Mouse (Mus musculus): ENCODE data around the gene Arhgef3.
A peak's percentile ranks its signal among the peaks of the same experiment; 100 is the strongest.
"Not testable (repeated sequence)": the region's sequence is repeated elsewhere in the genome, so short reads cannot be mapped to it uniquely, and the experiment has no call there.

Arhgef3 gene

GRCm38 (mm10) chr14:27199119-27199518 lies 84.4 kb downstream of the Arhgef3 start:
- no peak for DNase-seq

DNA sequence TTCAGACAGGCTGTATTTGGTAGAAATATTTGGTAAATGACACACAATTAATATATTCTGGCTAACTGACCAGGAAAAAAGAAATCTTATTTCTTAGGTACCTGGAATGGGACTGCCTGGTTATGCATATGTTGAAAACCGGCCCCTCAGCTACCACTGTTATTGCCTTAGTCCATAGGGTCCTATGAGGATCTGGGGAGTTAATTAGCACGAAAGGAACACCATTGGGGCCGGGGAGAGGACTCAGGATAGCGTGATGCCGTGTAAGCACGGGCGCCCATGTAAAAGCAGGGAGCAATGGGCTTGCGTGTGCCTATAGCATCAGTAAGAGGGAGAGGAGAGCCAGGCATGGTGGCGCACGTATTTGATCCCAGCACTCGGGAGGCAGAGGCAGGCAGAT lies 85.2 kb downstream of the Arhgef3 start:
- DNase-seq: no peak

DNA sequence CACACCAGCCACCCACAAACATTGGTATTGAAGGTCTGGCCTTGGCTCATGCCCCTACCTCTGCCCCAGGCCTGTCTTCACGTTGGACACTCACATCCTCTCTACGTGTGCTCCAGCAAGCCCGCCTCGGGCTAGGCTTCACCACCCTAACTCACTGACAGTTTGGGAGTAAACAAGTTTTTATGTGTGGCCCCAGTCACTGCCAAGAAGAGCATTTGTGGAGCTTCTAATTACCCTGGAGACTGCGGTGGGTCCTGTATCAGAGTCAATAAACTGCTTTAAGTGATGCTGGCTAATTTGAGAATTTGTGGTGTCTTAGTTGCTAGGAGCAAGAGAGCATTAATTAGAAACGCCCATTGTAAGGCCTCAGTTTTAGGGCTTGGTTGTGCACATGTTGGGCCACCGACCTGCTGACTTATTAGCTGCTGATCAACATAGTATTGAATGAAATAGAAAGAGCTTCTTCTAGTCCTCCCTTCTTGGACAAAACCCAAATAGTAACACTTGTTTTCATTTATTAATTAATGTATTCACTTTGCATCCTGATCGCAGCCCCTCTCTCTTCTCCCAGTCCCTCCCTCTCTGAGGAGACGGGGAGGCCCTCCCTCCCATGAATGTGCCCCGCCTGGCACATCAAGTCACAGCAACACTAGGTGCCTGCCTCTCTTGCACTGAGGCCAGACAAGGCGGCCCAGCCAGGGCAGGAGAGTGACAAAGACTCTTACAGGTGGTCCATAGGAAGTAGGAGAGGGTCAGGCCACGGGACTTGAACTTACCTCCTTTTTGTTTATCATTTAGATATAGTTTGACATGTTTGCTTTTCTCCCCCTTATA lies 86.3 kb downstream of the Arhgef3 start:
- no peak for DNase-seq

DNA sequence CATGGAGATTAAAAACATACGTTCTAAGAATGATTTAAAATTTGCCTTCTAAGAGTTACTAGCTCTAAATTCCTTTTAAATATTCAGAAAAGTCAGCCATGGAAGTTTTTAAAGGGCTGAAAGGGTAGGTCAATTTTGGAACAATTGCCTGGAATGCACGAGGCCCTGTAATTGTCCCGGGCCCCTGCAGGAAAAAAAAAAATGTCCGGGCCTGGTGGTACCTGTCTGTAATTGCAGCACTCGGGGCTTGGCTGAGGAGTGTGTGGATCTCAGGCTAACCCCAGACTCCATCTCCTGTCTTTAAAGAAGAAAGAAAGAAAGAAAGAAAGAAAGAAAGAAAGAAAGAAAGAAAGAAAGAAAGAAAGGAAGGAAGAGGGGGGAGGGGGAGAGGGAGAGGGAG lies 87.1 kb downstream of the Arhgef3 start:
- no peak for DNase-seq

GRCm38 (mm10) chr14:27204704-27205103 lies 90.0 kb downstream of the Arhgef3 start:
- no peak for DNase-seq

DNA sequence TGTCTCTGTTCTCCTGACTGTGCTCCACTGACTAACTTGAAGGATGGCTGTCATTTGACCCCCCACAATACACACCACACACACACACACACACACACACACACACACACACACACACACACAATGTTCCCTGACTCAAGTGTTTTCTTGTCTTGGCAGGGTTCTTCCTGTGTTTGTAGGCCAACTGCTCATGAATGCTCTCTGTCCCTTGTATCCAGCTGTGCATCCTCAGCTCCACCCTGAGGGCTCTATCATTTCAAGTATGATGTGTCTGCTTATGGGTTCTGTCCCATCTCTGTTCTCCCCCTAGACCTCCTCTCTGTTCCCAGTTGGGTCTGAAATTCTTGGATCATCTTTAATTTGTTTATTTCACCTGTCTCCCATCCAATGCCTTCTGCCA lies 91.7 kb downstream of the Arhgef3 start:
- no peak for DNase-seq

GRCm38 (mm10) chr14:27209542-27209941 lies 94.8 kb downstream of the Arhgef3 start:
- no peak for DNase-seq

GRCm38 (mm10) chr14:27210801-27211200 lies 96.1 kb downstream of the Arhgef3 start:
- not testable (repeated sequence) for DNase-seq

DNA sequence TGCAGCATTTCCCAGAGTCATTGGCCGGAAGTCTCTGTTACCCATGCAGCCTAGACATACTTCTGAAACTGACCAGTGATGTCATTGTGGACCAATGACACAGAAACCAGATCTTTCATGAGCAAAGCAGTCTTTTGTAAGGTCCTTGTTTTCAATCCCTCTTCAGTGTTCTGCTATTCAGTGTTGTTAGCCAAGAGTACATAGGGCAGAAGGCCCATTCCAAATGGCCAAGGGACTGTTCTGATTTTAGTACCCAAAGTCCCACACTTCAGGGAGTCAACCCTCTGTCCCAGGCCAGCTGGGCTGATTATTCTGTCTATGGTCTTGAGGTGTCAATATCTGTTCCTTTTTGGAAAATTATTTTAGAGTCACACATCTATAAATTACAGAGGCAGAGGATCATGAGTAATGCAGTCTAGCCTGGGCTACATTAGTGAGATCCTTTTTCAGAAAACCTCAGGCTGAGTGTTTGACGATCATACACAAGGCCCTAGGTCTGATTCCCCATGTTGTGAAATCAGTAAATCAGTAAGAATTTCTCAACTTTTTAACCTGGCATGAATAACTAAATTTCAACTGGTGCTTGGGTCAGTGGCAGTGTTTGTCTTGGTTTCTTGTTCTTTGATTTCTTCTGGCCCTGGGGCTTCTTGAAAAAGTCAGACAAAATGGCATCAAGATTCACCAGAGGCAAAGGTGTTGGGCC lies 97.2 kb downstream of the Arhgef3 start:
- no peak for DNase-seq

- no peak for DNase-seq
These were observed 99.5 kb downstream of the Arhgef3 start for GRCm38 (mm10) chr14:27214232-27214631.

DNA sequence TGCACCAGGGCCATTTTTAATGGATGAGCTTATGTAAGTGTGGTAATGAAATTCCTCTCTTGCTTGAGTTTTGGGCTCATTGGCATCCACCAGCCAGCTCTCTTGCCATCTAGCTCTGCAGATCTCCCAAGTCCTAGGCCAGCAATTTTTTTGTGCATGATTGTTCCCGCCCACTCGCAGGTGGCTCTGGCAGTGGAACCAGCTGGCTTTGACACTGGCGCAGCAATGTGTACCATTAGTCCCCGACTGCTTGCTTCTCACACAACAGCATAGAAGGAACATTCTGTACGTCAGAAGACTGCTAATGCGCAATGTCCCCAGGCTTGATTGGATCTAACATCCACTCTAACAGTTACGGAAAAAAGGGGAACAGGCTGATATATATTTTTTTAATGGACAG lies 105.0 kb downstream of the Arhgef3 start:
- DNase-seq: peak; percentile 71 to 77

- DNase-seq: no peak
These were observed 105.6 kb downstream of the Arhgef3 start for GRCm38 (mm10) chr14:27220297-27220696.

- DNase-seq: no peak
These were observed 109.9 kb downstream of the Arhgef3 start for GRCm38 (mm10) chr14:27224636-27225035.

DNA sequence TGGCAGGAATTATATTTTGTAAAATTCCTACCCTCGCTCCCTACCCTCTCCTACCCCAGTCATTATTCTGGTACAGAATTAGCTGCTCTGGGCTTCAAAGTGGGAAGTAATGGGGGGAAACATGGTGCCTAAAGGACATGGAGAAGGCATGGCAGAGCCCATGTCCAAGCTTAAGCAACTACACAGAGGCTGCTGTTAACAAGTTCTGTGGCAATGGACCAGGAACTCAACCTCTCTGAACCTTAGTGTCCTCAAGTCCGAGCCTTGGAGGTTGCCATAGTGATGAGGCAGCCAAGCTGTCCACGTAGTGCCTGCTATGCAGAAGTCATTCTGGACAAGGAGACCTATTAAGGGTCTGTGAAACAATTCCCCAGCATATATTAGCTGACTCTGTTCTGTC lies 111.6 kb downstream of the Arhgef3 start:
- no peak for DNase-seq

DNA sequence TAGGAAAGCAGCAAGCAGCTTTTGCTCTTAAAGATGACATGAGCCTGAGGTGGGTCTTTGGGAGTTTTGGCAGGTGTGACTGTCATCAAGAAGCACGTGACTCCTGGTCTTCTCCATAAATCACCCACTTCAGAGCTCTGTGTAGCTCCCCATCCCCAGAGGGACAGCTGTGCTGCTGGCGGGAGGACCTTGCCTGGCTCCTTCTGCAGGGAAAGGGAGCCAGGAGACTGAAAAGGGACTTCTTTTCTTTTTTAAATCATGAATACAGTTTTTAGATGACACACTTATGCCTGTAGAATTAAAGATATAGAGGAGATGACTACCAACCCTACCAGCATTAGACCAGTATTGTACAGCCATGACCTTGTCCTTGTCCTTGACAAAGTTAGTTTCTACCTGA lies 113.6 kb downstream of the Arhgef3 start:
- DNase-seq: no peak

GRCm38 (mm10) chr14:27228941-27229371 lies 114.3 kb downstream of the Arhgef3 start:
- DNase-seq: no peak

DNA sequence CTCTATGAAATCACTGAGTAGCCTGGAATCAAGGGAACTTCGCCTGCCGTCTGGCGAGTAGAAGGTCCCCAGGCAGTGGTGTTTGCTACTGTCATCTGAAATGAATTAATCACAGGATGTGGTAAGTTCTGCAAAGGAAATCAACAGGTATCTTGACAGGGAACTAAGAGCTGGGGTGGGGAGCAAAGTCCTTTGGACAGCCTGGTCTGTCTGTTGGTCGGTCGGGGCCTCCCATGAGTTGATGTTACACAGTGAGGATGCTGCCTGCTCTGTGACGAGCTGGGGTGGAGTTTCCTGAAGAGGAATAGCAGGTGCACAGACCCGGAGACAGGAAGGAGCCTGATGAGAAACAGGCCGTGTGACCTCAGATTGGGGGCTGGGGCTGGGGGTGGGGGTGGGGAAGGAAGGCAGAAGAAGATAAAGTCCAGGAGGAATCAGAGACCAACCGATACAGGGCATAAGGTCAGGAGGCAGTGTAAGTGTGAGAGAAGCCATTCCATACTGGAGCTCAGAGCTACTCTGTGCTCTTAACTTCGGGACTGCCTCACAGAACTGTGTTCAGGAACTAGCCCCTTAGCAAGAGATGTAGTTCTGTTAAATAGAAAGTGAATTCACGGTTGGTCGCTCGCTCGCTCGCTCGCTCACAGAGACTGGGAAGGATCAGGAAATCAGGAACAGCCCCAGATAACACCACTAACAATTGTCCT lies 114.9 kb downstream of the Arhgef3 start:
- no peak for DNase-seq

- DNase-seq: no peak
These were observed 115.7 kb downstream of the Arhgef3 start for GRCm38 (mm10) chr14:27230262-27231022.

- DNase-seq: no peak
These were observed 116.8 kb downstream of the Arhgef3 start for GRCm38 (mm10) chr14:27231506-27231905.

GRCm38 (mm10) chr14:27231974-27232780 lies 117.5 kb downstream of the Arhgef3 start:
- no peak for DNase-seq

DNA sequence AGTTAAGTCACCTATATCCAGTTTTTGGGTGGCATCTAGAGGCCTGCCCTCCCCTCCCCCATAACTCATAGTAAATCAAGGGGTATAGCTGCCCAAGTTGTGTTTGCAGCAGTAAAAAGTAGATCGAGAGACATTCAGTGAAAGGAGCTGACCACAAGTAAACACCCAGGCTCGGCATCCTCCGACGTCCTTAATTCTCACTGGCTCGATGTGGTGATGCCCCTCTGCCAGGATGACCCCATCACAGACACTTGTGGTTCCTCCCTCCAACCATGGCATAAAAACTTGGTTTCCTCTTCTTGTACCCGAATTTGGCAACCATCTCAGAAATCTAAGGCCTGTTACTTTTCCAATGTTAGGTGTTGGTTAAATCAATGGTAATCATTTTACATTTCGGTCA lies 118.4 kb downstream of the Arhgef3 start:
- DNase-seq: no peak

- no peak for DNase-seq
These were observed 119.0 kb downstream of the Arhgef3 start for GRCm38 (mm10) chr14:27233656-27234055.

Data from cerebellum, adult 18-20 months (tissue).